Mouse (Mus musculus) left cerebral cortex, postnatal 10 days (tissue): ENCODE measurements around the gene Rnase2b. TPM values are rescaled to one million over a fixed set of nuclear protein-coding genes. Genes with fewer than 3 reads are reported as not detected.
A peak's percentile ranks its signal among the peaks of the same experiment; 100 is the strongest.
"Not testable (repeated sequence)": the region's sequence is repeated elsewhere in the genome, so short reads cannot be mapped to it uniquely, and the experiment has no call there.

Source experiments
- DNase-seq, 2 experiments: peaks; one replicate each; pipeline ENCODE4 v3.0.0; 2021 to 2022; ENCODE audit warnings: low spot score in 2 of 2, mixed read lengths in 1 of 2; ENCODE audit errors: extremely low spot score in 1 of 2
- intact Hi-C: fragments of 180-260 bp; cut with DNase I; formaldehyde crosslinking; loops from one replicate; pipeline ENCODE4 v1.15.1; 2025
- total RNA-seq, 2 experiments: library from RNA; stranded (reverse); gene quantifications; 2 replicates each; pipeline ENCODE4 v1.2.3; 2021

The Rnase2b gene
- total RNA-seq, 2 experiments from 2014 or later = not detected

- intact Hi-C loops = no loop called here
- no peak for DNase-seq
Observed at GRCm38 (mm10) chr14:51149164-51149563, 12.9 kb upstream of the Rnase2b start.

GRCm38 (mm10) chr14:51150206-51150831, 11.7 kb upstream of the Rnase2b start:
- intact Hi-C loops = no loop called here
- no peak for DNase-seq

- intact Hi-C loops = no loop called here
- DNase-seq = no peak
Observed at GRCm38 (mm10) chr14:51152249-51152870, 9.7 kb upstream of the Rnase2b start.

- intact Hi-C loops = no loop called here
- DNase-seq = no peak
Observed at GRCm38 (mm10) chr14:51156056-51156735, 5.9 kb upstream of the Rnase2b start.

GRCm38 (mm10) chr14:51156736-51157068, 5.4 kb upstream of the Rnase2b start:
- intact Hi-C loops = no loop called here
- DNase-seq = no peak

GRCm38 (mm10) chr14:51157072-51157471, 5.0 kb upstream of the Rnase2b start:
- DNase-seq = no peak
- intact Hi-C loops = no loop called here

- DNase-seq, intact Hi-C loops: not testable (repeated sequence)
Observed at GRCm38 (mm10) chr14:51163323-51163722, 1.3 kb downstream of the Rnase2b start.

GRCm38 (mm10) chr14:51165435-51165834, 3.4 kb downstream of the Rnase2b start:
- DNase-seq = no peak
- intact Hi-C loops = no loop called here

- intact Hi-C loops = no loop called here
- no peak for DNase-seq
Observed at GRCm38 (mm10) chr14:51166068-51166467, 4.0 kb downstream of the Rnase2b start.

- intact Hi-C loops = loop anchor here (5.0 kb wide), 1 partner anchor 70 kb away; no protein-coding TSS in a partner anchor
- peak; percentile 1 to 26 for DNase-seq
Observed at GRCm38 (mm10) chr14:51172095-51172865, 10.2 kb downstream of the Rnase2b start.

- DNase-seq = peak in 1 of 2 experiments; percentile 1
- intact Hi-C loops = loop anchor here (5.0 kb wide), 1 partner anchor 69 kb away; no protein-coding TSS in a partner anchor
Observed at GRCm38 (mm10) chr14:51172947-51173346, 10.9 kb downstream of the Rnase2b start.

GRCm38 (mm10) chr14:51173843-51174242, 11.8 kb downstream of the Rnase2b start:
- intact Hi-C loops = loop anchor here (5.0 kb wide), 1 partner anchor 68 kb away; no protein-coding TSS in a partner anchor
- DNase-seq = no peak

- DNase-seq, intact Hi-C loops: not testable (repeated sequence)
Observed at GRCm38 (mm10) chr14:51181051-51181450, 19.0 kb downstream of the Rnase2b start.

- DNase-seq = peak in 1 of 2 experiments; percentile 42
- intact Hi-C loops = no loop called here
Observed at GRCm38 (mm10) chr14:51195681-51196080, 33.6 kb downstream of the Rnase2b start.

GRCm38 (mm10) chr14:51199098-51200023, 37.3 kb downstream of the Rnase2b start, which contains the start of gene Ang2:
Gene Ang2, minus strand, starts transcription at chr14:51199148.
- intact Hi-C loops = no loop called here
- no peak for DNase-seq

GRCm38 (mm10) chr14:51200054-51200453, 38.0 kb downstream of the Rnase2b start:
- intact Hi-C loops = no loop called here
- peak; percentile 25 to 30 for DNase-seq

- intact Hi-C loops = no loop called here
- no peak for DNase-seq
Observed at GRCm38 (mm10) chr14:51200466-51200865, 38.4 kb downstream of the Rnase2b start.

GRCm38 (mm10) chr14:51203115-51203514, 41.1 kb downstream of the Rnase2b start, which contains the start of gene Ear14:
Gene Ear14, plus strand, starts transcription at chr14:51203391.
- intact Hi-C loops = no loop called here

More at GRCm38 (mm10) chr14:51203115-51203514, 41.1 kb downstream of the Rnase2b start, which contains the start of gene Ear14:
- DNase-seq = no peak
